Mouse (Mus musculus) small intestine, adult 2 months (tissue): ENCODE results near the gene Mindy4. TPM values are rescaled to one million over a fixed set of nuclear protein-coding genes. Genes with fewer than 3 reads are reported as not detected.
"Not testable (repeated sequence)": the region's sequence is repeated elsewhere in the genome, so short reads cannot be mapped to it uniquely, and the experiment has no call there.

Experiments
- H3K27ac ChIP-seq: fragments of 200-500 bp; 2 replicates; pipeline ENCODE4 v1.5.1; 2012; ENCODE audit warnings: low read depth, low read length, control low read depth, inconsistent platforms; ENCODE audit not compliant: insufficient read depth
- H3K27me3 ChIP-seq: fragments of 200-500 bp; 2 replicates; pipeline ENCODE4 v1.6.1; 2012; ENCODE audit warnings: mild to moderate bottlenecking, moderate library complexity, low read length, inconsistent platforms; ENCODE audit not compliant: control insufficient read depth, insufficient read depth
- H3K36me3 ChIP-seq: fragments of 200-500 bp; 2 replicates; pipeline ENCODE4 v1.6.1; 2012; ENCODE audit warnings: mild to moderate bottlenecking, low read length, control low read depth, inconsistent platforms; ENCODE audit not compliant: control insufficient read depth, insufficient read depth
- H3K4me1 ChIP-seq: fragments of 200-500 bp; 2 replicates; pipeline ENCODE4 v1.6.1; 2012; ENCODE audit warnings: low read length, inconsistent platforms, mixed read lengths; ENCODE audit not compliant: control insufficient read depth, insufficient read depth, insufficient read length
- H3K4me3 ChIP-seq: fragments of 200-500 bp; 2 replicates; pipeline ENCODE4 v1.5.1; 2012; ENCODE audit warnings: low read depth, mild to moderate bottlenecking, control low read depth, inconsistent platforms, low read length, moderate library complexity
- CTCF ChIP-seq: fragments of 200-500 bp; IDR thresholded peaks from 2 replicates; pipeline ENCODE4 v1.5.1; 2012; ENCODE audit warnings: low read depth, mild to moderate bottlenecking, control low read depth, inconsistent platforms, low read length, moderate library complexity, mixed read lengths; ENCODE audit not compliant: insufficient replicate concordance, insufficient read length; ENCODE audit errors: extremely low read depth
- POLR2A ChIP-seq: fragments of 200-500 bp; IDR thresholded peaks from 2 replicates; pipeline ENCODE4 v1.6.1; 2012; ENCODE audit warnings: low read depth, mild to moderate bottlenecking, control low read depth, inconsistent platforms, low read length, moderate library complexity
- WGBS: fragments of 180-500 bp; shearing (Covaris S2); methylation state at CpG from one replicate; pipeline ENCODE4 v1.1.7; 2018; 5-methylcytosine and 5-hydroxymethylcytosine counted together
- polyA plus RNA-seq: library from polyadenylated mRNA; depleted of rRNA; stranded (reverse); fragments of >200 nt; gene quantifications from 2 replicates; pipeline ENCODE4 v1.2.3, GENCODE M21; 2012

Gene Mindy4
- polyA plus RNA-seq, 1 experiment: 0.98 TPM

GRCm38 (mm10) chr6:55179560-55179959 lies 23.6 kb upstream of the Mindy4 start:
- 80% methylated on average over 7 of the region's 7 CpGs for WGBS

GRCm38 (mm10) chr6:55182655-55183430 lies 20.3 kb upstream of the Mindy4 start:
- TF ChIP-seq CTCF (no peak), POLR2A (no peak)
- 54% methylated on average over 1 of the region's 1 CpGs for WGBS
- H3K4me3 ChIP-seq: no peak overlapping the region
- H3K36me3 ChIP-seq: no peaks in the 10 kb centered on the region
- no peaks in the 10 kb centered on the region for H3K27me3 ChIP-seq
- H3K27ac ChIP-seq: no peak overlapping the region
- no peaks in the 10 kb centered on the region for H3K4me1 ChIP-seq

More at GRCm38 (mm10) chr6:55179560-55179959, 23.6 kb upstream of the Mindy4 start:
- TF ChIP-seq POLR2A: no peak
- H3K4me3 ChIP-seq: no peak overlapping the region
- H3K27ac ChIP-seq: 0 out of 2 replicates have a peak overlapping the region, but pooled peaks have one; percentile 9
- no peaks in the 10 kb centered on the region for H3K36me3 ChIP-seq
- H3K4me1 ChIP-seq: peaks cover 9% of the 10 kb centered on the region; the same call in 1 of the 2 replicates
- H3K27me3 ChIP-seq: no peaks in the 10 kb centered on the region

- H3K27me3 ChIP-seq, H3K36me3 ChIP-seq, H3K4me1 ChIP-seq, H3K27ac ChIP-seq, H3K4me3 ChIP-seq: not testable (repeated sequence)
- 93% methylated on average over 17 of the region's 17 CpGs for WGBS
These were observed 15.4 kb upstream of the Mindy4 start for GRCm38 (mm10) chr6:55187827-55188226.

- H3K27me3 ChIP-seq: no peaks in the 10 kb centered on the region
- H3K27ac ChIP-seq: no peak overlapping the region
- H3K4me1 ChIP-seq: no peaks in the 10 kb centered on the region
- H3K4me3 ChIP-seq: no peak overlapping the region
- no peaks in the 10 kb centered on the region for H3K36me3 ChIP-seq
- TF ChIP-seq CTCF (no peak), POLR2A (no peak)
These were observed 13.8 kb upstream of the Mindy4 start for GRCm38 (mm10) chr6:55189406-55189805.

GRCm38 (mm10) chr6:55191537-55191936 lies 11.6 kb upstream of the Mindy4 start:
- no peaks in the 10 kb centered on the region for H3K36me3 ChIP-seq
- H3K4me1 ChIP-seq: no peaks in the 10 kb centered on the region
- H3K27me3 ChIP-seq: no peaks in the 10 kb centered on the region
- no peak for TF ChIP-seq POLR2A
- no peak for TF ChIP-seq CTCF
- 45% methylated on average over 4 of the region's 4 CpGs for WGBS
- no peak overlapping the region for H3K4me3 ChIP-seq
- H3K27ac ChIP-seq: no peak overlapping the region

- Histone ChIP-seq H3K27ac (no peak overlapping the region), H3K27me3 (no peaks in the 10 kb centered on the region), H3K36me3 (no peaks in the 10 kb centered on the region), H3K4me1 (no peaks in the 10 kb centered on the region), H3K4me3 (no peak overlapping the region)
- 89% methylated on average over 3 of the region's 3 CpGs for WGBS
- TF ChIP-seq POLR2A: no peak
- no peak for TF ChIP-seq CTCF
These were observed 10.0 kb upstream of the Mindy4 start for GRCm38 (mm10) chr6:55193171-55193570.

- Histone ChIP-seq H3K4me3 (no peak overlapping the region), H3K4me1 (peaks cover 2% of the 10 kb centered on the region; the same call in 1 of the 2 replicates), H3K36me3 (no peaks in the 10 kb centered on the region), H3K27me3 (no peaks in the 10 kb centered on the region), H3K27ac (no peak overlapping the region)
- TF ChIP-seq CTCF: no peak
- 89% methylated on average over 3 of the region's 3 CpGs for WGBS
These were observed 4.1 kb upstream of the Mindy4 start for GRCm38 (mm10) chr6:55199047-55199446.

GRCm38 (mm10) chr6:55203931-55204330 lies 748 bp downstream of the Mindy4 start:
- no peak for TF ChIP-seq CTCF
- no peak for TF ChIP-seq POLR2A
- Histone ChIP-seq H3K27me3 (no peaks in the 10 kb centered on the region), H3K4me3 (0 out of 2 replicates have a peak overlapping the region, but pooled peaks have one; percentile 82), H3K36me3 (no peaks in the 10 kb centered on the region), H3K27ac (no peak overlapping the region), H3K4me1 (peaks cover 2% of the 10 kb centered on the region; the same call in 1 of the 2 replicates)
- WGBS: 86% methylated on average over 3 of the region's 3 CpGs
